Mouse (Mus musculus): ENCODE measurements around the gene Gm15023. TPM values are rescaled to one million over a fixed set of nuclear protein-coding genes. Genes with fewer than 3 reads are reported as not detected.

Gene Gm15023
- polyA plus RNA-seq (2017; shearing (Covaris generic)) = under 1 TPM; 0.13 to 0.14 TPM

GRCm38 (mm10) chrX:135177532-135177931 lies at the start of gene Gm15023:
TSS of gene Gm15023 (minus strand) at chrX:135177632.

GRCm38 (mm10) chrX:135210436-135211221 lies 33.2 kb upstream of the Gm15023 start, which contains the start of gene Tceal6:
TSS of gene Tceal6 (minus strand) at chrX:135210687.

Other genes with a start within 250 kb of the Gm15023 start
- gene Nxf2, start 212.9 kb downstream of the Gm15023 start, polyA plus RNA-seq (2017; shearing (Covaris generic)) = under 1 TPM in 1 of 2 experiments, not detected in 1; 0.44 TPM
- 10 to 100 TPM; 10.9 to 14.5 TPM for gene Zmat1, start 168.4 kb downstream of the Gm15023 start, polyA plus RNA-seq (2017; shearing (Covaris generic))
- gene Tceal6, start 33.1 kb upstream of the Gm15023 start, polyA plus RNA-seq (2017; shearing (Covaris generic)) = not detected
- gene Pramel3, start 124.7 kb upstream of the Gm15023 start, polyA plus RNA-seq (2017; shearing (Covaris generic)) = not detected
- under 1 TPM in 1 of 2 experiments, not detected in 1; 0.08 TPM for gene Gm5128, start 195.7 kb upstream of the Gm15023 start, polyA plus RNA-seq (2017; shearing (Covaris generic))

Data from inflammation-experienced regulatory T-cells (primary cell).